Mouse (Mus musculus) WW6 (cell line): ENCODE measurements at regions not wholly inside any gene's neighbourhood (a gene's known extent, or its start where the extent isn't known, plus 50 kb on each side); places are given as distances from the start of the nearest gene placed in this dataset.

Experiments used
- DNase-seq: peaks from one replicate; pipeline ENCODE4 v3.0.0-alpha.2; 2013; ENCODE audit warnings: low read depth, low spot score

DNA sequence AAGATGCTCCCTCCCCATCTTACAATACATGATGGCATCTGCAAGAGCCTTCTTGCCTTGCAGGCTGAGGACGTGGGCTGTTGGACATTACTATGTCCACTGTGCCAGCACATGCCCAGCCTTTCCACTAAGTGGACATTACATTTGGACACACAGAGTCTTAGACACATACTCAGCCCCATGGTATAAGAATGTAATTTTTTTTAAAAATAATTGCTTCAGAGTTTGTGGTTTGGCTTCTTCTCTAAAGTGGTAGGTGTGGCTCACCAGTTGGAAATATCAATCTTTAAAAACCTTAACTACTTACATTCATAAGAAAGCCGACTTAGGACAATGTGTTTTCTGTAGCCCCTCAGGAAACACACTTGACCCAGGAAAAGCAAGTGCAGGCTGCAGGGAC lies 299.7 kb upstream of the Thbs1 start:
- no peak for DNase-seq

DNA sequence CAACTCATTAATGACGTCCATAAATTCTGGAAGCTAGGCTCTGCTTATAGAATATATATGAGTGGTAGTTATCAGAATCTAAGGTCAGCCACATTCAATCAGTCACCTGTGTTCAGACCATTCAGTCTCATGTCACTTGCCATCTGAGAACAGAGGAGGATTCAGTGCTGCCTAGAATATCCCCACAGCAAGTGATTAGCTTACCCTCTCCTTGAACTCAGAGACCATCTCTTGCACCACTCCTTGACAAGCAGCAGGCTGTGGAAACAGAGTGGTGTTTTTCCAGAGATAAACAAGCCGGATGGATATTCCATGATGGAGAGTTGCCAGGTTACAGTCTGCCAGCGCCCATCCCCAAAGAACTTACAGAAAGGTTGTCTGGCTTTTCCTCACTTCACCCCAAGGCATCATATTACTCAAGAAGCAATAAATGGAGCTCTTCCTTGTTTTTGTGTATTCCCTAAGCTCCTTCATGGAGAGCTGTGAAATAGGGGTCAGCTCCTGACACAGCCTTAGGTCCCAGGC lies 291.9 kb upstream of the Thbs1 start:
- DNase-seq: no peak

DNA sequence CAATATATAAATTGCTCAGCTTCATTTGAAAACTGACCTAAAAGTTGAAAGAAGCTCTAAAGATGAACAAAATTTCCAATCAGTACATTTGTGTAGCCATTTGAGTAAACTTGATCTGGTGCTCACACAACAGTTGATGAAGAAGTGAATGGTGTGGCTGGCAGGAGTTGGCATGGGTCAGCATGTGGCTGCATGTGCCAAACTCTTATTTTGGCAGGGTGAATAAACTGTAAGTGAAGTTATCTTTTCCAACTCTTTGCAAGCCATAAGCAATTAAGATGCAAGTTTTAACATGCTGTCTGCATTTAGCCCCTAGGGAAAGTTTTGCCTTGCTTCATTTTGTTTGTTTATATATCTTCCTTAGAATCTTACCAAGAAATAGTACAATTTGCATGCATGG lies 291.0 kb upstream of the Thbs1 start:
- DNase-seq: no peak

- DNase-seq: no peak
Observed at GRCm38 (mm10) chr2:117825088-117825487, 286.6 kb upstream of the Thbs1 start.

GRCm38 (mm10) chr2:117827278-117827677 lies 284.4 kb upstream of the Thbs1 start:
- DNase-seq: no peak

- DNase-seq: no peak
Observed at GRCm38 (mm10) chr2:117838387-117838786, 273.3 kb upstream of the Thbs1 start.

- no peak for DNase-seq
Observed at GRCm38 (mm10) chr2:117840406-117840805, 271.3 kb upstream of the Thbs1 start.

DNA sequence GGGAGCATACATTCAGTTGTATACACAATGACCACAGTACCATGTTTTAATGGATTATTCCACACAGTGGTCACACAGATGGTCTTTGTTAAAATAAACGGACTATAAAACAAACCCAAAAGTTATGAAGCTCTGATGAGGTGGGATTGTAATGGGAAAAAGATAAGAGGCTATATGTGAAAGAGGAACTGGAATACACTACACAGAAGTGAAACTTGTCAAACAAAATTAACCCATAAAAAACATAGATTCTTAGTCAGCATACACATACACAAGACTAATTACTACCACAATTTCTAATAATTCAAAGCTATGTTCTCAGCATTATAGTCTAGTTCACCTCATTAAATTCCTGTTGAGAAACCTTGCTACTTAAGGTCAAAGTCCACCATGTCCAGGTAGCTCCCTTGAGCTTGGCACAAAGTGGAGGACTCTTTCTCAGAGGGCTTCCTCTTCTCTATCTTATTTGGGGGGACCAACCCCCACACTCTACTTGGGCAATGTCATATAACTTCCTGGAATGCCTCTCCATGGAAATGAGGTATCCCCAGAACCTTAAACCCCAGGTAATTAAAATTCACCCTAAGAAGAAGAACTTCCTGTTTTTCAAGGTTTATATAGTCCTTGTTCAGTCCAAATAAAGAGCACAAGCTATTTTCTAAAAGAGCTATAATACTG lies 269.2 kb upstream of the Thbs1 start:
- DNase-seq: no peak

GRCm38 (mm10) chr2:117852442-117852841 lies 259.2 kb upstream of the Thbs1 start:
- no peak for DNase-seq

DNA sequence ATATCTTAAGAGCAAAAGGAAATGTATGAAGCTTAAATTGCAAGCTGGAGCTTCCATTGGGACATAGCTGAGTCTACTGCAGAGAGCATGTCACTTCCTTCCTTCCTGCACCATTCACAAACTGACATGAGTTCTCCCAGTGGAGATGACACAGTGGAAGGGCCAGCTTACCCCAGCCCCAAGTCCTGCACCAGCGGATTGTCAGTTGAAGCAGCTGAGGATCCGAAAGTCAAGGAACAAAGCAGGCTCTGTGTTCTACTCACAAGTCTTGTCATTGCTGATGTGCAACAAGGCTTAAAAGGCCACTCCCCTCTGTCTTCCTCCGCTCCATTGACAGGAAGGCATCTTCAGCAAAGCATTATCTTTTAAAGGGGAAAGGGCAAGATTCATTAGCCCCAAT lies 249.4 kb upstream of the Thbs1 start:
- no peak for DNase-seq

GRCm38 (mm10) chr2:117865119-117865518 lies 246.6 kb upstream of the Thbs1 start:
- DNase-seq: no peak

GRCm38 (mm10) chr2:117866946-117867345 lies 244.7 kb upstream of the Thbs1 start:
- no peak for DNase-seq

GRCm38 (mm10) chr2:117867409-117867808 lies 244.3 kb upstream of the Thbs1 start:
- no peak for DNase-seq

GRCm38 (mm10) chr2:117868857-117869256 lies 242.8 kb upstream of the Thbs1 start:
- no peak for DNase-seq

DNA sequence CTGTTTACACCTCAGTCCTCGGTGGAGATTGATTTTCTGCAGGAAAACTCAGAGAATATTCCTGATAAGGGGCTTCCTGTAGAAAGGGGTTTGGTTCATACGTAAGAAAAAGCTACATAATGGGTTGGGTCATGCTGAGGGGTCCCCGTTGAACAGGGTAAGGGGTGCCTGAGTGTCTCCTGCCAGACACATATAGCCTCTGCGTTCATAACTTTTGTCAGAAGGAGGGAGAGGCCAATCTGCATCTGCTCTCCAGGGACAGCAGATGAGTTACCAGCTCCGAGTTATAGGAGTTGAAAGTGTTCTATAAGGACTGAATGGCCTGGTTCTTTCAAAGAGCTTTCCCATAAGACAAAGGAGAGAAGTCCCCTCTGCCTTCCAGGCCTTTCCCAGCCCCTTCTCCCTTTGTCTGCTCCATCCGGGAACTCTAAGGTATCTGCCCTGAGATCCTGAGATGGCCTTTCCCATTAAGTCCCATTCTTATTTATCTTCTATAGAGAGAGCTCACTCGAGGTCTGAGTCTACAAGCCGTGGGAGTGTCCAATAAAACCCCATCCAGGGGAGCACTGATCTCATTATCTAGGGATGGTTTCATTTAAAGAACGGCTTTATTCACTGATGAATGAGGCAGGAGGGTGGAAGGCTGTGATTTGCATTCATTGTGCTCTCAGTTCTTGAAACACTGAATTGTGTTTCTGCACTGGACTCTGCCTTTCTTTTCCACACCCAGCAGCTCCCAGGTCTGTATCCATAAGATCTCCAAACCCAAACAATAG lies 240.0 kb upstream of the Thbs1 start:
- no peak for DNase-seq

DNA sequence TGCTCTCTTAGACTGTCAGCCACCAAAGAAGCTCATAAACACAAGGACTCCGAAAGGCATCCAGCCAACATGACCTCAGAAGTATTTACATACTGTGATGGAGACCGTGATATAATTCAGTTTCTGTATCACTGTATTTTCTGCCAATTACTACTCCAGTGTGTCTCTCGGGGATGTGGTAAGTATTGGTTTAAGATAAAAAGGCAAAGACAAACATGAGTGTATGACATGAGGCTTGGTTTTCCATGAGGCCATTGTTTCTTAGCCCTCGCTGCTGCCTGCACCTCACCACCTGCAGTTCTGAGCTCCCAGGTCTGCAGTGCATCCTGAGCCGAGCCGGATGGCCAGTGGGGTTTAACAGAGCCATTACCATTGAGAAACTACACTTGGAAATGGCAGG lies 233.9 kb upstream of the Thbs1 start:
- no peak for DNase-seq

DNA sequence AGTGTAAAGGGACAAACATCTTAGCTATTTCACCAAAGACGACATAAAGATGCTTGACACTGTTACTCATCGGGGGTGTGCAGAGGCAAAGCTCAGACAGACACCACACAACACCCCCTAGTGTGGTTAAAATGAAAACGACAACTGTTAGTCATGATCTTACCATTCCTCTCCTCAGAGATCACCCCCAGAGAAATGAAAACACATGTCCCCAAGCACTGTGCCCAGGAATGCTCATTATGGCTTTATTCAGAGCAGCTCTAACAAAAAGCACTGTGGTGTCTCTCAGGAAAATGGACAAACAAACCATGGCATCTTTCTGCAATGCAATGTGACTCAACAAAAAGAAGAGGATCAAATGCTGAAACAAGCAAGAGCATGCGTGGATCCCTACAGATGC lies 229.5 kb upstream of the Thbs1 start:
- no peak for DNase-seq

DNA sequence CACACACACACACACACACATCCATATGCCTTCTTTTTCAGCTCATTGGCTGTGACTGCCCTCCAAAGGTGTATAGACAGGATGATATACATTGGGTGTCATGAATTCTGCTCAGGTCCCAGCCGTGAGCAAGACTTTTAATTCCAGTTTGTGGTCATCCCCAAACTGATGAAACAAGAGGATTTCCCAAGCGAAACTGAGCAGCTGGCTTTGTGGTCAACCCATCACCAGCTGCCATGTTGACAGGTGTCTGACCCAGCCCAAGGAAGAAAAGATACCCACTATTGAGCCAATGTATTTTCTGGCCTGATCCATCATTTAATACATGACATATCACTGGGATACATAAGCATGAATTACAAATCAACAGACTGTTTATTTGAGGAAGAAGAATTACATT lies 228.8 kb upstream of the Thbs1 start:
- no peak for DNase-seq

GRCm38 (mm10) chr2:117886516-117886915 lies 225.2 kb upstream of the Thbs1 start:
- DNase-seq: no peak

GRCm38 (mm10) chr2:117901311-117901710 lies 210.4 kb upstream of the Thbs1 start:
- no peak for DNase-seq

- DNase-seq: no peak
Observed at GRCm38 (mm10) chr2:117902837-117903236, 208.8 kb upstream of the Thbs1 start.

- no peak for DNase-seq
Observed at GRCm38 (mm10) chr2:117903705-117904104, 208.0 kb upstream of the Thbs1 start.

DNA sequence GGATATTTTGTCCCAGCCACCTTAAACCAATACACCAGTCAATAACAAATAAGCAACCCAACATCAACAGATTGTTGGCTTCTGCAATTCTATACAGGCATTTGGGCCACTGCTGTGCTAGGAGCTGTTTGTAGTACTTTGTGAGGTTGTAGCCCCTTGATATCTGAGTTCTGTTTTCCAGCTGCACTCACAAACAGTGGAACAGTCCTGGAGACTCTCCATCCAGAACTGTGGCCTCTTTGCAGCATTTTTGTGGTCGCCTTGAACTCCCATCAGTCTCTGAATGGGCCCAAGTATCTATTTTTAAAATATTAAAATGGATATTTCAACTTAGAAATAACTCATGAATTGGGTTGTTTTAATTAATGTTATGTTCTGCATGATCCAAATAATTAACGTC lies 205.2 kb upstream of the Thbs1 start:
- no peak for DNase-seq
